Mouse (Mus musculus): ENCODE measurements at regions not wholly inside any gene's neighbourhood (a gene's known extent, or its start where the extent isn't known, plus 50 kb on each side); places are given as distances from the start of the nearest gene placed in this dataset.

GRCm38 (mm10) chr10:47742088-47742487, 2046.5 kb downstream of the Grik2 start:
- DNase-seq (ENCODE audit: low spot score in 2 of 2): no peak

- DNase-seq (ENCODE audit: low spot score in 2 of 2): no peak
These were observed 2046.9 kb downstream of the Grik2 start for GRCm38 (mm10) chr10:47741667-47742066.

GRCm38 (mm10) chr10:47708780-47709179, 2079.8 kb downstream of the Grik2 start:
- DNase-seq (ENCODE audit: low spot score in 2 of 2): peak; percentile 2 to 8
